Mouse (Mus musculus) stomach, embryonic 15.5 days (tissue): ENCODE data around the gene Peli2. TPM values are rescaled to one million over a fixed set of nuclear protein-coding genes. Genes with fewer than 3 reads are reported as not detected.

ENCODE experiments used
- ATAC-seq: fragments of 200-750 bp; cut with Nextera tagmentation; 2 replicates; pipeline ENCODE4 v1.8.0; 2017; ENCODE audit warnings: low read depth, moderate number of reproducible peaks, moderate TSS enrichment; ENCODE audit not compliant: insufficient read depth, low FRiP score
- H3K27ac ChIP-seq: fragments of 300-500 bp; sonication (generic); 2 replicates; pipeline ENCODE4 v1.5.1; 2015; ENCODE audit warnings: mild to moderate bottlenecking, inconsistent platforms
- H3K27me3 ChIP-seq: fragments of 300-500 bp; sonication (generic); replicated peaks from 2 replicates; pipeline ENCODE4 v1.6.1; 2015; ENCODE audit warnings: inconsistent platforms
- H3K36me3 ChIP-seq: fragments of 300-500 bp; sonication (generic); 2 replicates; pipeline ENCODE4 v1.6.1; 2015; ENCODE audit warnings: inconsistent platforms
- H3K4me1 ChIP-seq: fragments of 300-500 bp; sonication (generic); 2 replicates; pipeline ENCODE4 v1.6.1; 2015; ENCODE audit warnings: inconsistent platforms
- H3K4me2 ChIP-seq: fragments of 300-500 bp; sonication (generic); 2 replicates; pipeline ENCODE4 v1.6.1; 2015; ENCODE audit warnings: mild to moderate bottlenecking, inconsistent platforms
- H3K4me3 ChIP-seq: fragments of 300-500 bp; sonication (generic); replicated peaks from 2 replicates; pipeline ENCODE4 v1.5.1; 2015; ENCODE audit warnings: inconsistent platforms
- H3K9ac ChIP-seq: fragments of 300-500 bp; sonication (generic); 2 replicates; pipeline ENCODE4 v1.6.1; 2015; ENCODE audit warnings: inconsistent platforms
- H3K9me3 ChIP-seq: fragments of 300-500 bp; sonication (generic); 2 replicates; pipeline ENCODE4 v1.6.1; 2016; ENCODE audit warnings: inconsistent platforms
- WGBS: fragments of 180-500 bp; shearing (Covaris S2); methylation state at CpG from one replicate; pipeline ENCODE4 v1.1.7; 2015; 5-methylcytosine and 5-hydroxymethylcytosine counted together
- polyA plus RNA-seq: library from polyadenylated mRNA; unstranded; fragments of >200 nt; fragmentation: Nextera tagmentation; extraction: Ambion mirVana; gene quantifications from 2 replicates; pipeline ENCODE4 v1.2.1, GENCODE M21; 2015

The Peli2 gene
- polyA plus RNA-seq, 1 experiment from 2014 or later, result 8.1 TPM

GRCm38 (mm10) chr14:48127609-48128185 lies 7.1 kb downstream of the Peli2 start:
- Histone ChIP-seq H3K9me3 (no peaks in the 10 kb centered on the region), H3K27me3 (no peaks in the 10 kb centered on the region), H3K27ac (no peak overlapping the region), H3K4me3 (no peak overlapping the region), H3K4me1 (peaks cover 29% of the 10 kb centered on the region; the same call in 1 of the 2 replicates), H3K36me3 (no peaks in the 10 kb centered on the region), H3K9ac (no peak overlapping the region), H3K4me2 (no peak overlapping the region)
- WGBS, result 87% methylated on average over 8 of the region's 8 CpGs
- ATAC-seq, result no peak

- 93% methylated on average over 5 of the region's 5 CpGs for WGBS
- peaks cover 28% of the 10 kb centered on the region for H3K4me1 ChIP-seq
- no peak overlapping the region for H3K4me2 ChIP-seq
- H3K36me3 ChIP-seq, result no peaks in the 10 kb centered on the region
- no peak overlapping the region for H3K4me3 ChIP-seq
- ATAC-seq, result no peak
- no peaks in the 10 kb centered on the region for H3K27me3 ChIP-seq
- no peak overlapping the region for H3K27ac ChIP-seq
- no peak overlapping the region for H3K9ac ChIP-seq
- no peaks in the 10 kb centered on the region for H3K9me3 ChIP-seq
These were observed 8.1 kb downstream of the Peli2 start for GRCm38 (mm10) chr14:48128701-48129100.

GRCm38 (mm10) chr14:48130021-48130420 lies 9.4 kb downstream of the Peli2 start:
- no peaks in the 10 kb centered on the region for H3K9me3 ChIP-seq
- no peak overlapping the region for H3K27ac ChIP-seq
- H3K36me3 ChIP-seq, result no peaks in the 10 kb centered on the region
- 83% methylated on average over 6 of the region's 6 CpGs for WGBS
- H3K4me1 ChIP-seq, result peaks cover 25% of the 10 kb centered on the region
- no peaks in the 10 kb centered on the region for H3K27me3 ChIP-seq
- H3K4me3 ChIP-seq, result no peak overlapping the region
- ATAC-seq, result no peak
- H3K9ac ChIP-seq, result no peak overlapping the region
- H3K4me2 ChIP-seq, result no peak overlapping the region

- Histone ChIP-seq H3K36me3 (no peaks in the 10 kb centered on the region), H3K9ac (no peak overlapping the region), H3K27ac (peak overlapping the region; percentile 13; the same call in 1 of the 2 replicates), H3K4me2 (no peak overlapping the region), H3K27me3 (no peaks in the 10 kb centered on the region), H3K4me3 (no peak overlapping the region), H3K9me3 (no peaks in the 10 kb centered on the region), H3K4me1 (peaks cover 35% of the 10 kb centered on the region)
- 56% methylated on average over 20 of the region's 20 CpGs for WGBS
- ATAC-seq, result no peak
These were observed 10.3 kb downstream of the Peli2 start for GRCm38 (mm10) chr14:48130761-48131575.

DNA sequence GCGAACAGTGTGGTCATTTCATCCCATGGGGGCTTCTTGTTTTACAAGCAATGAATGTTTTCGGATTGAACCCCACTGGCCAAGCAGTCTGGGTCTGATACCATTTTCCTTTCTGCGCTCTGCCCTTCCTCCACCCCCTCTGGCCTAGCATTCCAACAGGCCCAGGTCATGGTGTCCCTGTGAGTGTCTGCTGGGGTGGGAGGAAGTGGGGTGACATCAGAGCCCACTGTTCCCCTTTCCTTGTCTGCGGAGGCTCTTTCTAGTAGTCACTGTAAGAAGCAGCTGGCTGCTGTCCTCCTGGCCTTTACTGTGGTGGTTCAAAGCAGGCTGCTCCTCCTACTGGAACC lies 10.9 kb downstream of the Peli2 start:
- H3K9ac ChIP-seq, result no peak overlapping the region
- H3K9me3 ChIP-seq, result no peaks in the 10 kb centered on the region
- 62% methylated on average over 4 of the region's 4 CpGs for WGBS
- no peaks in the 10 kb centered on the region for H3K36me3 ChIP-seq
- no peak overlapping the region for H3K4me2 ChIP-seq
- no peak; the same call in 1 of the 2 replicates for ATAC-seq
- no peaks in the 10 kb centered on the region for H3K27me3 ChIP-seq
- peak overlapping the region; percentile 13; the same call in 1 of the 2 replicates for H3K27ac ChIP-seq
- H3K4me1 ChIP-seq, result peaks cover 36% of the 10 kb centered on the region
- no peak overlapping the region for H3K4me3 ChIP-seq

DNA sequence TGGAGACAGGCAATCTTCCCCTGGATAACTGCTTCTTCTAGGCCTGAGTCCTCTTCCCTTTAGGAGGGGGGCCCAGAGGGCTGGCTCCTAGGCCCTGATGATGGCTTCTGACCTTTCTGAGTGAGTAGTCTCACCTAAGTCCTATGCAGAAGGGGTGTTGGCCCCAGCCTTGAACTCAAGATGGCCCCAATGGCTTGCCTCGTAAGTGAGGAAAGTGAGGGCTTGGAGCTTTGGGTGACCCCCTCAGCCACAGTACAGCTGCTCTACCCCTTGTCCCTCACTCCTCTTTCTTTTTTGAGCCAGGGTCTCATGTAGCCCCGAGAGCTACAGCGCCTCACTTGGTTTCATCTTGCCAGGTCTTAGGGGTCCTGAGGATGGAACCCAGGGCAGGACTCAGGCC lies 11.6 kb downstream of the Peli2 start:
- WGBS, result 74% methylated on average over 3 of the region's 3 CpGs
- Histone ChIP-seq H3K27ac (0 out of 2 replicates have a peak overlapping the region, but pooled peaks have one; percentile 5), H3K9me3 (no peaks in the 10 kb centered on the region), H3K4me2 (no peak overlapping the region), H3K4me1 (peaks cover 36% of the 10 kb centered on the region), H3K9ac (no peak overlapping the region), H3K36me3 (no peaks in the 10 kb centered on the region), H3K27me3 (no peaks in the 10 kb centered on the region), H3K4me3 (no peak overlapping the region)
- ATAC-seq, result no peak

DNA sequence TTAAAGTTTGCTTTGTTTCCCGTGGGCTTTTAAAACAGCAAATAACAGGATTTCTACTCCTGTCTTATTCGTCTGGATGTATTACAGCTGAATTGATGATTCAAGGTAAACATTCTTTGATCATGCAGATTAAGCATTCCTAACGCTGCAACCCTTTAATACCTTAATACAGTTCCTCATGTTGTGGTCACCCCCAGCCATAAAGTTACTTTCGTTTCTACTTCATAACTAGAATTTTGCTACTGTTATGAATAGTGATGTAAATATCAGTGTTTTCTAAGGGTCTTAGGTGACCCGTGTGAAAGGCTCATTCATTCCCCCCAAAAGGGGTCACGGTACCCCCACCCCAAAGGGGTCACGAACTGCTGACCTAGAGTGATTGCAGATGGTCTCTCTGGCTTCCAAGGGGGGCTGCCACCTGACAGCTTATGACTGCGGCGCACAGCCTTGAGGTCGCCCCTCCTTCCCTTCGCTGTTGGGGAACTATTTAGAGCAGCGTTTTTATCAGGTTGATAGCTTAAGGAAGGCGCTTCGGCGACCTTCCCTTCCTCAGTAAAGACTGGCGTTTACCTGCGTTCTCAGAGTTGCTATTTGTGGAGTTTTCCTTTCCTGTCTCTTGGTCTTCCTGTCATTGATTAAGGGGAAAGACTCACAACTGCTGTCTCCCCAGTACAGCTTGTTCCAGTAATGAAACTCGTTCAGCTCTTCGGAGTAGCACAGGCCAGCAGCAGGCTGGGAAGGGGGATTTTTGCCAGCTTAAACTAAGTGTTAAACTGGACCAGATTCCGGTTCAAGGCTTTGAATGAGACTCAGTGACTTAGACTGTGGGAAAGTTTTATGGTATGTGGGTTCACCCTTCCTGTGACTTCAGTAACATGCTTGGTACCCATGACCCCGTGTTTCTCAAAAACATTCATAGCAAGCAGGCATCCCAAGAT lies 12.5 kb downstream of the Peli2 start:
- Histone ChIP-seq H3K4me2 (peak overlapping the region; percentile 49), H3K4me3 (no peak overlapping the region), H3K9me3 (no peaks in the 10 kb centered on the region), H3K27me3 (no peaks in the 10 kb centered on the region), H3K36me3 (no peaks in the 10 kb centered on the region), H3K4me1 (peaks cover 39% of the 10 kb centered on the region), H3K27ac (no peak overlapping the region), H3K9ac (no peak overlapping the region)
- no peak for ATAC-seq
- 23% methylated on average over 21 of the region's 21 CpGs for WGBS

DNA sequence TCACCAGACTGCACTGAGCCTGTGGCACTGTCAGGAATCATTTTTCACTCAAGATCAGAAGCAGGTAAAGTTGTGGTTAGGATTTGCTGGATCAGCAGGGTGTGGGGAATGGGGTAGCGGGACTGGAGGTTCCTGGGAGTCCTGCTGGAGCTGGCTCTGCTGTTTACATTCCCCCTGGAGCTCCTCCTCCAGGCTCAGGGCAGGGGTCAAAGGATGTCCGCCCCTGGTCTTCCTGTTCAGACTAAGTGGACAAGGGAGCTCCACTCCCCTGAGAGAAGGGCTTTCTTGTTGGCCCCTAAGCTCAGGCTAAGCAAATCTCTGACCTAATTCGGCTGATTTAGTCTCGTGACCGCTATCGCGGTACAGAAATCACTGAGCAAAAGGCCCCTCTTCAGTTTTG lies 13.7 kb downstream of the Peli2 start:
- peaks cover 44% of the 10 kb centered on the region for H3K4me1 ChIP-seq
- no peaks in the 10 kb centered on the region for H3K9me3 ChIP-seq
- H3K27me3 ChIP-seq, result no peaks in the 10 kb centered on the region
- ATAC-seq, result peak; percentile 49; the same call in 1 of the 2 replicates
- no peaks in the 10 kb centered on the region for H3K36me3 ChIP-seq
- H3K27ac ChIP-seq, result peak overlapping the region; percentile 55; the same call in 1 of the 2 replicates
- whole genome bisulfite sequencing, result 34% methylated on average over 7 of the region's 7 CpGs
- peak overlapping the region; percentile 49 for H3K4me2 ChIP-seq
- no peak overlapping the region for H3K4me3 ChIP-seq
- no peak overlapping the region for H3K9ac ChIP-seq

DNA sequence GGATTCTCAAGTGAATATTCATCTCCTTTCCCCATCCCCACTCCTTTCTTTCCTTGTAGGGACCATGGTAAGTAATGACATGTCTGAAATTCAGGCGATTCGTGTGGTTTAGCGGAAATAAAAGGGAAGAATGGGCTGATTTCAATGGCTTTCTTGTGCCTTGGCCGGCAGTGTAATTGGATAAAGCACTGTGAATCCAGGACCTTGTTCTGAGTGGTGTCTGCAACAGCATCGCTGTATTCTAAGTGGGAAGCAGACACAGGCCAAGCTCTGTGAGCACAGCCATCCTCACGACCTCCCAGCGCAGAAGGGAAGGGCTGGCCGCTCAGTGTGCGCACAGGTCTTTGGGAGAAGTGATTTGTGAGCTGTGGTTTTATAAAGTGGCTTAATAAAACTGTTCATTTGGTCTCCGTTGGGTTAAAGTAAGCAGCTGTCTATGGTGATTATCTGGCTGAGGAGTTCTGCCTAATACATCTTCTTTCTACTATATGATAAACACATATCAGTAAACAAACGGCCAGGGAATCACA lies 15.3 kb downstream of the Peli2 start:
- no peak overlapping the region for H3K4me3 ChIP-seq
- H3K4me1 ChIP-seq, result peaks cover 40% of the 10 kb centered on the region
- no peak overlapping the region for H3K4me2 ChIP-seq
- no peak overlapping the region for H3K9ac ChIP-seq
- H3K27me3 ChIP-seq, result no peaks in the 10 kb centered on the region
- no peaks in the 10 kb centered on the region for H3K36me3 ChIP-seq
- no peaks in the 10 kb centered on the region for H3K9me3 ChIP-seq
- 62% methylated on average over 11 of the region's 11 CpGs for WGBS
- no peak overlapping the region for H3K27ac ChIP-seq
- ATAC-seq, result no peak

- Histone ChIP-seq H3K4me2 (no peak overlapping the region), H3K27me3 (no peaks in the 10 kb centered on the region), H3K36me3 (no peaks in the 10 kb centered on the region), H3K9ac (no peak overlapping the region), H3K4me1 (peaks cover 31% of the 10 kb centered on the region), H3K27ac (no peak overlapping the region), H3K4me3 (no peak overlapping the region), H3K9me3 (no peaks in the 10 kb centered on the region)
- WGBS, result 66% methylated on average over 8 of the region's 8 CpGs
- ATAC-seq, result no peak
These were observed 17.1 kb downstream of the Peli2 start for GRCm38 (mm10) chr14:48137731-48138130.

GRCm38 (mm10) chr14:48138138-48138537 lies 17.5 kb downstream of the Peli2 start:
- Histone ChIP-seq H3K4me1 (peaks cover 27% of the 10 kb centered on the region), H3K9me3 (no peaks in the 10 kb centered on the region), H3K36me3 (no peaks in the 10 kb centered on the region), H3K27ac (no peak overlapping the region), H3K27me3 (no peaks in the 10 kb centered on the region), H3K4me3 (no peak overlapping the region), H3K9ac (no peak overlapping the region), H3K4me2 (no peak overlapping the region)
- whole genome bisulfite sequencing, result 51% methylated on average over 8 of the region's 8 CpGs
- no peak for ATAC-seq
